Mouse (Mus musculus) liver, embryonic 11.5 days (tissue): Measurements from ENCODE around the gene Hist1h2ae. TPM values are rescaled to one million over a fixed set of nuclear protein-coding genes. Genes with fewer than 3 reads are reported as not detected.
"Not testable (repeated sequence)": the region's sequence is repeated elsewhere in the genome, so short reads cannot be mapped to it uniquely, and the experiment has no call there.

Experiments
- ATAC-seq: fragments of 200-750 bp; cut with Nextera tagmentation; replicated peaks from 2 replicates; pipeline ENCODE4 v1.8.0; 2017; ENCODE audit warnings: moderate number of reproducible peaks, mild to moderate bottlenecking, moderate TSS enrichment, moderate library complexity; ENCODE audit not compliant: low FRiP score
- DNase-seq: peaks from one replicate; pipeline ENCODE4 v3.0.0-alpha.2; 2017; ENCODE audit warnings: low spot score
- H3K27ac ChIP-seq: fragments of 300-500 bp; sonication (generic); 2 replicates; pipeline ENCODE4 v1.5.1; 2014; ENCODE audit warnings: mild to moderate bottlenecking, low read depth, low read length, control low read depth
- H3K27me3 ChIP-seq: fragments of 300-500 bp; sonication (generic); replicated peaks from 2 replicates; pipeline ENCODE4 v1.6.1; 2014; ENCODE audit warnings: low read length, mixed read lengths; ENCODE audit not compliant: control insufficient read depth, insufficient read depth
- H3K36me3 ChIP-seq: fragments of 300-500 bp; sonication (generic); 2 replicates; pipeline ENCODE4 v1.6.1; 2014; ENCODE audit warnings: mild to moderate bottlenecking, low read length, moderate library complexity, mixed read lengths; ENCODE audit not compliant: control insufficient read depth, insufficient read depth
- H3K4me1 ChIP-seq: fragments of 300-500 bp; sonication (generic); replicated peaks from 2 replicates; pipeline ENCODE4 v1.6.1; 2014; ENCODE audit warnings: low read length, mixed read lengths; ENCODE audit not compliant: control insufficient read depth, insufficient read depth
- H3K4me2 ChIP-seq: fragments of 300-500 bp; sonication (generic); 2 replicates; pipeline ENCODE4 v1.6.1; 2014; ENCODE audit warnings: mild to moderate bottlenecking, control low read depth, moderate library complexity
- H3K4me3 ChIP-seq: fragments of 300-500 bp; sonication (generic); 2 replicates; pipeline ENCODE4 v1.5.1; 2014; ENCODE audit warnings: low read depth, low read length, control low read depth
- H3K9ac ChIP-seq: fragments of 300-500 bp; sonication (generic); 2 replicates; pipeline ENCODE4 v1.6.1; 2014; ENCODE audit warnings: low read depth, low read length, control low read depth
- H3K9me3 ChIP-seq: fragments of 300-500 bp; sonication (generic); 2 replicates; pipeline ENCODE4 v1.6.1; 2016; ENCODE audit warnings: low read length, inconsistent platforms, mixed read lengths; ENCODE audit not compliant: control insufficient read depth
- WGBS: fragments of 180-500 bp; shearing (Covaris S2); extraction: QIAGEN DNeasy Blood & Tissue Kit; methylation state at CpG from one replicate; pipeline ENCODE4 v1.1.7; 2014; 5-methylcytosine and 5-hydroxymethylcytosine counted together
- polyA plus RNA-seq: library from polyadenylated mRNA; unstranded; fragments of >200 nt; fragmentation: Nextera tagmentation; extraction: Ambion mirVana; gene quantifications from 2 replicates; pipeline ENCODE4 v1.2.1, GENCODE M21; 2014

Gene Hist1h2ae
- polyA plus RNA-seq, 1 experiment from 2014 or later, result 62.9 TPM

- H3K36me3 ChIP-seq, result no peaks in the 10 kb centered on the region
- peak; percentile 85 for ATAC-seq
- H3K4me1 ChIP-seq, result peaks cover 33% of the 10 kb centered on the region
- peak within 1 kb of the TSS; percentile 50 for H3K4me3 ChIP-seq
- no peaks in the 10 kb centered on the region for H3K9me3 ChIP-seq
- WGBS, result under 1% methylated on average over 43 of the region's 43 CpGs
- peak; percentile 97 for DNase-seq
- peak within 1 kb of the TSS; percentile 77 for H3K4me2 ChIP-seq
- H3K9ac ChIP-seq, result peak within 1 kb of the TSS; percentile 77
- H3K27me3 ChIP-seq, result no peaks in the 10 kb centered on the region
- H3K27ac ChIP-seq, result peak within 1 kb of the TSS; percentile 100
These were observed 10.6 kb upstream of the Hist1h2ae start, which contains the start of gene Hist1h4d for GRCm38 (mm10) chr13:23581408-23582218. Gene Hist1h4d (plus strand): TSS chr13:23581598.

- H3K27ac ChIP-seq, result no peak overlapping the region
- ATAC-seq, result no peak
- no peaks in the 10 kb centered on the region for H3K36me3 ChIP-seq
- no peak overlapping the region for H3K9ac ChIP-seq
- DNase-seq, result no peak
- no peaks in the 10 kb centered on the region for H3K9me3 ChIP-seq
- WGBS, result 95% methylated on average over 1 of the region's 1 CpGs
- no peak overlapping the region for H3K4me2 ChIP-seq
- H3K4me3 ChIP-seq, result no peak overlapping the region
- H3K27me3 ChIP-seq, result no peaks in the 10 kb centered on the region
- H3K4me1 ChIP-seq, result peaks cover 20% of the 10 kb centered on the region
These were observed 6.8 kb upstream of the Hist1h2ae start for GRCm38 (mm10) chr13:23577835-23578234.

GRCm38 (mm10) chr13:23576906-23577639 is 6.1 kb upstream of the Hist1h2ae start:
- WGBS, result 43% methylated on average over 6 of the region's 6 CpGs
- peak overlapping the region; percentile 89 for H3K9ac ChIP-seq
- ATAC-seq, result no peak
- H3K27me3 ChIP-seq, result no peaks in the 10 kb centered on the region
- no peaks in the 10 kb centered on the region for H3K9me3 ChIP-seq
- H3K4me2 ChIP-seq, result peak overlapping the region; percentile 92
- H3K4me3 ChIP-seq, result peak overlapping the region; percentile 53
- peaks cover 14% of the 10 kb centered on the region for H3K4me1 ChIP-seq
- no peak for DNase-seq
- H3K27ac ChIP-seq, result peak overlapping the region; percentile 99
- H3K36me3 ChIP-seq, result no peaks in the 10 kb centered on the region

GRCm38 (mm10) chr13:23576351-23576881 is 5.4 kb upstream of the Hist1h2ae start:
- Histone ChIP-seq H3K36me3 (no peaks in the 10 kb centered on the region), H3K4me2 (peak overlapping the region; percentile 92), H3K9ac (peak overlapping the region; percentile 89), H3K9me3 (no peaks in the 10 kb centered on the region), H3K27me3 (no peaks in the 10 kb centered on the region), H3K27ac (peak overlapping the region; percentile 99), H3K4me3 (peak overlapping the region; percentile 53), H3K4me1 (peaks cover 11% of the 10 kb centered on the region)
- DNase-seq (peak; percentile 55), ATAC-seq (no peak)
- 6% methylated on average over 7 of the region's 7 CpGs for whole genome bisulfite sequencing

GRCm38 (mm10) chr13:23575864-23576313 is 4.9 kb upstream of the Hist1h2ae start:
- WGBS, result under 1% methylated on average over 9 of the region's 40 CpGs
- DNase-seq, ATAC-seq: not testable (repeated sequence)

GRCm38 (mm10) chr13:23575271-23575851 is 4.3 kb upstream of the Hist1h2ae start, which contains the start of gene Hist1h3d:
Gene Hist1h3d (plus strand): TSS chr13:23575763.
- Histone ChIP-seq H3K4me1 (peaks cover 7% of the 10 kb centered on the region), H3K27ac (peak within 1 kb of the TSS; percentile 99), H3K4me3 (peak within 1 kb of the TSS; percentile 53), H3K36me3 (no peaks in the 10 kb centered on the region), H3K27me3 (no peaks in the 10 kb centered on the region), H3K9ac (peak within 1 kb of the TSS; percentile 89), H3K9me3 (no peaks in the 10 kb centered on the region), H3K4me2 (peak within 1 kb of the TSS; percentile 92)
- 1% methylated on average over 18 of the region's 18 CpGs for WGBS
- no peak for DNase-seq
- peak; percentile 50 for ATAC-seq

More at GRCm38 (mm10) chr13:23575864-23576313, 4.9 kb upstream of the Hist1h2ae start:
- H3K4me1 ChIP-seq, H3K36me3 ChIP-seq, H3K27me3 ChIP-seq, H3K9me3 ChIP-seq: not testable (repeated sequence)
- Histone ChIP-seq H3K27ac (peak overlapping the region; percentile 99), H3K4me2 (peak overlapping the region; percentile 92), H3K4me3 (peak overlapping the region; percentile 53), H3K9ac (peak overlapping the region; percentile 89)

GRCm38 (mm10) chr13:23574546-23575170 is 3.6 kb upstream of the Hist1h2ae start:
- peak overlapping the region; percentile 70 for H3K9ac ChIP-seq
- not testable (repeated sequence) for DNase-seq

More at GRCm38 (mm10) chr13:23574546-23575170, 3.6 kb upstream of the Hist1h2ae start:
- not testable (repeated sequence) for ATAC-seq, H3K36me3 ChIP-seq, H3K9me3 ChIP-seq, H3K4me1 ChIP-seq, H3K27me3 ChIP-seq
- under 1% methylated on average over 6 of the region's 39 CpGs for WGBS
- Histone ChIP-seq H3K27ac (peak overlapping the region; percentile 98), H3K4me3 (peak overlapping the region; percentile 34), H3K4me2 (peak overlapping the region; percentile 92)
